Mouse (Mus musculus) kidney, embryonic 16.5 days (tissue): ENCODE data around the gene Zscan20. TPM values are rescaled to one million over a fixed set of nuclear protein-coding genes. Genes with fewer than 3 reads are reported as not detected.

ENCODE experiments used
- ATAC-seq: fragments of 200-750 bp; cut with Nextera tagmentation; 2 replicates; pipeline ENCODE4 v1.8.0; 2017; ENCODE audit warnings: moderate TSS enrichment; ENCODE audit not compliant: low FRiP score, low TSS enrichment
- H3K27ac ChIP-seq: fragments of 300-500 bp; sonication (generic); 2 replicates; pipeline ENCODE4 v1.5.1; 2014; ENCODE audit warnings: low read length
- H3K27me3 ChIP-seq: fragments of 300-500 bp; sonication (generic); 2 replicates; pipeline ENCODE4 v1.6.1; 2014; ENCODE audit warnings: low read length, control low read depth, mixed read lengths; ENCODE audit not compliant: insufficient read depth
- H3K36me3 ChIP-seq: fragments of 300-500 bp; sonication (generic); 2 replicates; pipeline ENCODE4 v1.6.1; 2014; ENCODE audit warnings: low read length, control low read depth, mixed read lengths; ENCODE audit not compliant: insufficient read depth
- H3K4me1 ChIP-seq: fragments of 300-500 bp; sonication (generic); 2 replicates; pipeline ENCODE4 v1.6.1; 2014; ENCODE audit warnings: low read length, control low read depth, mixed read lengths; ENCODE audit not compliant: insufficient read depth
- H3K4me2 ChIP-seq: fragments of 300-500 bp; sonication (generic); replicated peaks from 2 replicates; pipeline ENCODE4 v1.6.1; 2014; ENCODE audit warnings: low read depth, low read length
- H3K4me3 ChIP-seq: fragments of 300-500 bp; sonication (generic); 2 replicates; pipeline ENCODE4 v1.5.1; 2014; ENCODE audit warnings: mild to moderate bottlenecking, low read length
- H3K9ac ChIP-seq: fragments of 300-500 bp; sonication (generic); replicated peaks from 2 replicates; pipeline ENCODE4 v1.6.1; 2014; ENCODE audit warnings: low read length
- H3K9me3 ChIP-seq: fragments of 300-500 bp; sonication (generic); 2 replicates; pipeline ENCODE4 v1.6.1; 2016; ENCODE audit warnings: low read length, control low read depth
- WGBS: fragments of 180-500 bp; shearing (Covaris S2); extraction: QIAGEN DNeasy Blood & Tissue Kit; methylation state at CpG from one replicate; pipeline ENCODE4 v1.1.7; 2014; 5-methylcytosine and 5-hydroxymethylcytosine counted together
- polyA plus RNA-seq: library from polyadenylated mRNA; unstranded; fragments of >200 nt; fragmentation: Nextera tagmentation; extraction: Ambion mirVana; gene quantifications from 2 replicates; pipeline ENCODE4 v1.2.1, GENCODE M21; 2015

Gene Zscan20
- polyA plus RNA-seq, 1 experiment from 2014 or later: 4.8 TPM

GRCm38 (mm10) chr4:128641766-128642717 lies 32.1 kb upstream of the Zscan20 start:
- Histone ChIP-seq H3K36me3 (no peaks in the 10 kb centered on the region), H3K4me1 (peaks cover 51% of the 10 kb centered on the region), H3K4me2 (no peak overlapping the region), H3K27ac (peak overlapping the region; percentile 69), H3K9ac (peak overlapping the region; percentile 37), H3K4me3 (no peak overlapping the region), H3K9me3 (no peaks in the 10 kb centered on the region), H3K27me3 (no peaks in the 10 kb centered on the region)
- ATAC-seq: peak; percentile 27; the same call in 1 of the 2 replicates
- WGBS: 14% methylated on average over 23 of the region's 23 CpGs

GRCm38 (mm10) chr4:128638265-128638923 lies 28.5 kb upstream of the Zscan20 start:
- ATAC-seq: no peak
- Histone ChIP-seq H3K4me3 (no peak overlapping the region), H3K4me1 (peaks cover 61% of the 10 kb centered on the region), H3K9ac (no peak overlapping the region), H3K36me3 (no peaks in the 10 kb centered on the region), H3K27ac (peak overlapping the region; percentile 83; the same call in 1 of the 2 replicates), H3K4me2 (no peak overlapping the region), H3K9me3 (no peaks in the 10 kb centered on the region), H3K27me3 (no peaks in the 10 kb centered on the region)
- 76% methylated on average over 18 of the region's 18 CpGs for WGBS

GRCm38 (mm10) chr4:128637250-128637649 lies 27.4 kb upstream of the Zscan20 start:
- WGBS: 20% methylated on average over 11 of the region's 11 CpGs
- Histone ChIP-seq H3K36me3 (no peaks in the 10 kb centered on the region), H3K9ac (no peak overlapping the region; the same call in 1 of the 2 replicates), H3K4me1 (peaks cover 54% of the 10 kb centered on the region), H3K9me3 (no peaks in the 10 kb centered on the region), H3K27ac (peak overlapping the region; percentile 83), H3K27me3 (no peaks in the 10 kb centered on the region), H3K4me3 (no peak overlapping the region), H3K4me2 (no peak overlapping the region)
- 0 out of 2 replicates have a peak, but pooled peaks have one; percentile 39 for ATAC-seq

GRCm38 (mm10) chr4:128635894-128636585 lies 26.1 kb upstream of the Zscan20 start:
- Histone ChIP-seq H3K27me3 (no peaks in the 10 kb centered on the region), H3K36me3 (no peaks in the 10 kb centered on the region), H3K27ac (peak overlapping the region; percentile 83), H3K9me3 (no peaks in the 10 kb centered on the region), H3K4me2 (no peak overlapping the region), H3K4me1 (peaks cover 44% of the 10 kb centered on the region), H3K4me3 (no peak overlapping the region), H3K9ac (no peak overlapping the region)
- ATAC-seq: peak; percentile 64
- WGBS: 33% methylated on average over 10 of the region's 10 CpGs

- whole genome bisulfite sequencing: 35% methylated on average over 7 of the region's 7 CpGs
Observed at GRCm38 (mm10) chr4:128635451-128635850, 25.6 kb upstream of the Zscan20 start.

GRCm38 (mm10) chr4:128621109-128621508 lies 11.2 kb upstream of the Zscan20 start:
- Histone ChIP-seq H3K4me1 (peaks cover 32% of the 10 kb centered on the region), H3K4me3 (no peak overlapping the region), H3K36me3 (no peaks in the 10 kb centered on the region), H3K27me3 (no peaks in the 10 kb centered on the region), H3K27ac (no peak overlapping the region), H3K9ac (no peak overlapping the region), H3K4me2 (no peak overlapping the region), H3K9me3 (0 out of 2 replicates have a peak, but pooled peaks cover 4% of the 10 kb centered on the region)
- no peak for ATAC-seq
- WGBS: 92% methylated on average over 8 of the region's 8 CpGs

More at GRCm38 (mm10) chr4:128635451-128635850, 25.6 kb upstream of the Zscan20 start:
- Histone ChIP-seq H3K9me3 (no peaks in the 10 kb centered on the region), H3K27ac (peak overlapping the region; percentile 83), H3K27me3 (no peaks in the 10 kb centered on the region), H3K4me2 (no peak overlapping the region), H3K36me3 (no peaks in the 10 kb centered on the region), H3K4me1 (peaks cover 44% of the 10 kb centered on the region), H3K4me3 (no peak overlapping the region), H3K9ac (no peak overlapping the region)
- peak; percentile 13; the same call in 1 of the 2 replicates for ATAC-seq

- H3K4me2 ChIP-seq: no peak overlapping the region
- no peak for ATAC-seq
- H3K27ac ChIP-seq: no peak overlapping the region
- no peaks in the 10 kb centered on the region for H3K36me3 ChIP-seq
- WGBS: 76% methylated on average over 6 of the region's 6 CpGs
- no peaks in the 10 kb centered on the region for H3K27me3 ChIP-seq
- H3K9me3 ChIP-seq: 0 out of 2 replicates have a peak, but pooled peaks cover 4% of the 10 kb centered on the region
- no peak overlapping the region for H3K4me3 ChIP-seq
- no peak overlapping the region for H3K9ac ChIP-seq
- peaks cover 35% of the 10 kb centered on the region for H3K4me1 ChIP-seq
Observed at GRCm38 (mm10) chr4:128620572-128620971, 10.7 kb upstream of the Zscan20 start.

GRCm38 (mm10) chr4:128618963-128619362 lies 9.1 kb upstream of the Zscan20 start:
- Histone ChIP-seq H3K4me1 (peaks cover 36% of the 10 kb centered on the region), H3K36me3 (no peaks in the 10 kb centered on the region), H3K27ac (peak overlapping the region; percentile 71), H3K27me3 (no peaks in the 10 kb centered on the region), H3K4me2 (no peak overlapping the region), H3K9me3 (no peaks in the 10 kb centered on the region), H3K9ac (no peak overlapping the region), H3K4me3 (no peak overlapping the region)
- ATAC-seq: no peak
- WGBS: 23% methylated on average over 2 of the region's 2 CpGs

GRCm38 (mm10) chr4:128618246-128618911 lies 8.5 kb upstream of the Zscan20 start, which contains the start of gene Tlr12:
Gene Tlr12 (minus strand): TSS chr4:128618619.
- Histone ChIP-seq H3K4me3 (peak within 1 kb of the TSS; percentile 7; the same call in 1 of the 2 replicates), H3K27me3 (no peaks in the 10 kb centered on the region), H3K4me1 (peaks cover 38% of the 10 kb centered on the region), H3K9ac (peak within 1 kb of the TSS; percentile 49), H3K4me2 (peak within 1 kb of the TSS; percentile 39), H3K36me3 (no peaks in the 10 kb centered on the region), H3K27ac (peak within 1 kb of the TSS; percentile 71), H3K9me3 (no peaks in the 10 kb centered on the region)
- 37% methylated on average over 15 of the region's 15 CpGs for WGBS
- peak; percentile 46 for ATAC-seq
